Mouse (Mus musculus): ENCODE data around the gene Nectin3. TPM values are rescaled to one million over a fixed set of nuclear protein-coding genes. Genes with fewer than 3 reads are reported as not detected.
A peak's percentile ranks its signal among the peaks of the same experiment; 100 is the strongest.
"Not testable (repeated sequence)": the region's sequence is repeated elsewhere in the genome, so short reads cannot be mapped to it uniquely, and the experiment has no call there.

Nectin3 gene
- polyA plus RNA-seq, 1 experiment from 2014 or later, result 30.3 TPM

GRCm38 (mm10) chr16:46406844-46407639 lies 91.3 kb downstream of the Nectin3 start:
- no peaks in the 10 kb centered on the region for H3K27me3 ChIP-seq (ENCODE audit: insufficient read depth, poor library complexity, severe bottlenecking)
- 0 out of 2 replicates have a peak, but pooled peaks cover 5% of the 10 kb centered on the region for H3K36me3 ChIP-seq
- no peak overlapping the region for H3K4me3 ChIP-seq
- H3K27ac ChIP-seq, result no peak overlapping the region
- 85% methylated on average over 7 of the region's 7 CpGs for WGBS
- H3K9me3 ChIP-seq, result no peaks in the 10 kb centered on the region
- H3K4me1 ChIP-seq, result peaks cover 13% of the 10 kb centered on the region
- no peak for DNase-seq (ENCODE audit: low spot score)

GRCm38 (mm10) chr16:46397945-46398344 lies 100.4 kb downstream of the Nectin3 start:
- 81% methylated on average over 4 of the region's 4 CpGs for WGBS
- Histone ChIP-seq H3K36me3 (peaks cover 13% of the 10 kb centered on the region; the same call in 1 of the 2 replicates), H3K4me3 (no peak overlapping the region), H3K9me3 (no peaks in the 10 kb centered on the region), H3K27me3 (ENCODE audit: insufficient read depth, poor library complexity, severe bottlenecking) (no peaks in the 10 kb centered on the region), H3K4me1 (no peaks in the 10 kb centered on the region), H3K27ac (no peak overlapping the region)
- no peak for DNase-seq (ENCODE audit: low spot score)

- no peak for DNase-seq (ENCODE audit: low spot score)
- H3K4me1 ChIP-seq, result 0 out of 2 replicates have a peak, but pooled peaks cover 8% of the 10 kb centered on the region
- H3K36me3 ChIP-seq, result peaks cover 3% of the 10 kb centered on the region; the same call in 1 of the 2 replicates
- H3K4me3 ChIP-seq, result no peak overlapping the region
- H3K9me3 ChIP-seq, result no peaks in the 10 kb centered on the region
- H3K27me3 ChIP-seq (ENCODE audit: insufficient read depth, poor library complexity, severe bottlenecking), result no peaks in the 10 kb centered on the region
- 56% methylated on average over 6 of the region's 6 CpGs for WGBS
- no peak overlapping the region for H3K27ac ChIP-seq
Observed at GRCm38 (mm10) chr16:46389415-46390033, 108.8 kb downstream of the Nectin3 start.

- WGBS, result 47% methylated on average over 11 of the region's 11 CpGs
- Histone ChIP-seq H3K9me3 (no peaks in the 10 kb centered on the region), H3K27me3 (ENCODE audit: insufficient read depth, poor library complexity, severe bottlenecking) (no peaks in the 10 kb centered on the region), H3K4me3 (no peak overlapping the region), H3K36me3 (no peaks in the 10 kb centered on the region), H3K4me1 (0 out of 2 replicates have a peak, but pooled peaks cover 8% of the 10 kb centered on the region), H3K27ac (no peak overlapping the region)
- DNase-seq (ENCODE audit: low spot score), result no peak
Observed at GRCm38 (mm10) chr16:46388527-46389414, 109.6 kb downstream of the Nectin3 start.

DNA sequence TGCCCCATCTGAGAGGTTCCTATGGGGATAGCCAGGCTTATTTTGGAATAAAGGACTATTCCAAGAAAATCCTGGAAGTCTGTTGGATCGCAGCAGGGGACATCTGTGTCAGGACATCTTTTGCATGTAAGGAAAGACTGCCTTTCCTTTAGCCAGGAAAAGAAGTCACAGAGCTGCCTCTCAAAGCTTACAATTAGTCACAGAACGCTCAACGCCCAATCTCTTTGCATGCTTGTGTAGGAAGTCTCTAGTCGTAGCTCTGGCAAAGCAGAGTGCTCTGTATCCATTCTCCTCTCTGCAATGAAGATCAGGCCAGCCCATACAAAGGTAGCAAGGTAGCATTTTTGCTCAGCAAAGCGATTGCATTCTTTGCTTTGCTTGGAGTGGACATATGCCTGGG lies 114.0 kb downstream of the Nectin3 start:
- Histone ChIP-seq H3K9me3 (no peaks in the 10 kb centered on the region), H3K4me1 (0 out of 2 replicates have a peak, but pooled peaks cover 2% of the 10 kb centered on the region), H3K36me3 (no peaks in the 10 kb centered on the region), H3K4me3 (no peak overlapping the region), H3K27me3 (ENCODE audit: insufficient read depth, poor library complexity, severe bottlenecking) (no peaks in the 10 kb centered on the region), H3K27ac (no peak overlapping the region)
- no peak for DNase-seq (ENCODE audit: low spot score)
- WGBS, result 78% methylated on average over 5 of the region's 5 CpGs

DNA sequence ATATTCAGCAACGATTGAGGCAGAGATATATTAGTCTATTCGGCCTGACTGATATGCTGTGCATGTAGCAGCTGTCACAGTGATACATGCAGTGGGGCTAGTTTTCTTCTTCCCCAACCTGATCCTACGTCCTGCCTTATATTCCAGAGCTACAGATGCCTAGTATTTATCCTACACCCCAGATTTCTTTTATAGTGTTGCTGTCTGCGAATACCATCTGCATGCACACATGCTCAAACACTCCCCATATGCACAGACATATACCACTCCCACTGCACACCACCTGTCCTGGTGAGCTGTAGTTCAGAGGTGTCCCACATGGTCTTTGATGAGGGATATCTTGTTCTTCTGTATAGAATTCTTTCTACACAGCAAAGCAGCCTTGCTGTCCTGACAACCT lies 115.0 kb downstream of the Nectin3 start:
- no peaks in the 10 kb centered on the region for H3K9me3 ChIP-seq
- no peak for DNase-seq (ENCODE audit: low spot score)
- 85% methylated on average over 4 of the region's 4 CpGs for WGBS
- H3K4me1 ChIP-seq, result no peaks in the 10 kb centered on the region
- no peak overlapping the region for H3K27ac ChIP-seq
- no peak overlapping the region for H3K4me3 ChIP-seq
- H3K36me3 ChIP-seq, result no peaks in the 10 kb centered on the region
- no peaks in the 10 kb centered on the region for H3K27me3 ChIP-seq (ENCODE audit: insufficient read depth, poor library complexity, severe bottlenecking)

DNA sequence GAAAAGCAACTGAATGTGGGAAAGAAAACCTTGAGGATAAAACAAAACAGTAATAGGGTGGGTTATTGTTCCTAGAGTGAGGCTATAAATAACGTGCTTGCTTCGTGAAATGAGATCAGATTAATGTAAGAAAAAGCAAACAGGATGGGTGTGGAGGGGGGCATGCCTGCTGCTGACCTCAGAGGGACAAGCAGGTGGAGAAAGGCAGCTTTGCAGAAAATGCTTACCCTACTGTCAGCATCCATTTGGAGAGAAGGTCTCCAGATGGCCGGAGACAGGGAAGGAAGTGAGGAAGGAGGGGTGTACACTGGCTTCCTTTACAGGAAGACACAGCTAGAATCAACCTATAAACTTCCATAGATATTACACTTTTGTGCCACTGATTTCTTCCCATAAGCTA lies 121.8 kb downstream of the Nectin3 start:
- Histone ChIP-seq H3K36me3 (no peaks in the 10 kb centered on the region), H3K9me3 (no peaks in the 10 kb centered on the region), H3K4me3 (no peak overlapping the region), H3K4me1 (no peaks in the 10 kb centered on the region), H3K27ac (no peak overlapping the region), H3K27me3 (ENCODE audit: insufficient read depth, poor library complexity, severe bottlenecking) (no peaks in the 10 kb centered on the region)
- 48% methylated on average over 3 of the region's 3 CpGs for WGBS
- no peak for DNase-seq (ENCODE audit: low spot score)

- 0 out of 2 replicates have a peak, but pooled peaks cover 2% of the 10 kb centered on the region for H3K4me1 ChIP-seq
- H3K9me3 ChIP-seq, result no peaks in the 10 kb centered on the region
- no peaks in the 10 kb centered on the region for H3K27me3 ChIP-seq (ENCODE audit: insufficient read depth, poor library complexity, severe bottlenecking)
- no peak for DNase-seq (ENCODE audit: low spot score)
- peak overlapping the region; percentile 32; the same call in 1 of the 2 replicates for H3K4me3 ChIP-seq
- H3K36me3 ChIP-seq, result no peaks in the 10 kb centered on the region
- no peak overlapping the region for H3K27ac ChIP-seq
- WGBS, result 57% methylated on average over 6 of the region's 6 CpGs
Observed at GRCm38 (mm10) chr16:46362022-46362421, 136.3 kb downstream of the Nectin3 start.

DNA sequence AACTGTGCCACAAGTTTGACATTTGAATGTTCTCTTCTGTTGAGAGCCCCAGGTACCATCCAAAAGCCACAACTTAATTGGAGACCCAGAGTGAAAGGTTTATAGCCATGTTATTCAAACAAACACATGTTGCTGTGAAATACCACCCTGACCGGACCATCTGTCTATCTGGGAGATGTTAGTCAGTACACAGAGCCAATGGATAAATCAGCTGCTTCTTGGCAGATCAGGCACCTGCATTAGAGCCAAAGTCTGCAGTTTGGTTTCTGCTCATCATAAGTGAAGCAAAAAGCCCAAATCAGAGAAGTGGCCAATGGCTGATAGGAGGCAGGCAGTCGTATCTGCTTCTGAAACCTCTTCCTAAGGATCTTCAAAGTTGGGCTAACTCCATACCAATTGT lies 140.7 kb downstream of the Nectin3 start:
- not testable (repeated sequence) for H3K36me3 ChIP-seq; H3K4me3 ChIP-seq; H3K27me3 ChIP-seq (ENCODE audit: insufficient read depth, poor library complexity, severe bottlenecking); H3K4me1 ChIP-seq; H3K27ac ChIP-seq; DNase-seq (ENCODE audit: low spot score); H3K9me3 ChIP-seq
- WGBS, result 77% methylated on average over 2 of the region's 2 CpGs

GRCm38 (mm10) chr16:46356663-46357062 lies 141.7 kb downstream of the Nectin3 start:
- Histone ChIP-seq H3K9me3 (no peaks in the 10 kb centered on the region), H3K36me3 (no peaks in the 10 kb centered on the region), H3K27ac (no peak overlapping the region), H3K4me3 (no peak overlapping the region), H3K4me1 (no peaks in the 10 kb centered on the region), H3K27me3 (ENCODE audit: insufficient read depth, poor library complexity, severe bottlenecking) (no peaks in the 10 kb centered on the region)
- DNase-seq (ENCODE audit: low spot score), result no peak
- 57% methylated on average over 3 of the region's 3 CpGs for WGBS

Data from heart, embryonic 10.5 days (tissue).